Mouse (Mus musculus) neural tube, embryonic 11.5 days (tissue): ENCODE measurements around the gene Rpl27. TPM values are rescaled to one million over a fixed set of nuclear protein-coding genes. Genes with fewer than 3 reads are reported as not detected.

Source experiments
- ATAC-seq: fragments of 200-750 bp; cut with Nextera tagmentation; 2 replicates; pipeline ENCODE4 v1.8.0; 2017; ENCODE audit warnings: moderate number of reproducible peaks, mild to moderate bottlenecking, moderate TSS enrichment, moderate library complexity; ENCODE audit not compliant: insufficient read depth, low FRiP score, low TSS enrichment
- DNase-seq: peaks from one replicate; pipeline ENCODE4 v3.0.0-alpha.2; 2015; ENCODE audit warnings: low spot score
- H3K27ac ChIP-seq: fragments of 300-500 bp; sonication (generic); 2 replicates; pipeline ENCODE4 v1.5.1; 2014; ENCODE audit warnings: low read depth, mild to moderate bottlenecking, low read length
- H3K27me3 ChIP-seq: fragments of 300-500 bp; sonication (generic); 2 replicates; pipeline ENCODE4 v1.6.1; 2014; ENCODE audit warnings: mild to moderate bottlenecking, low read length, mixed read lengths; ENCODE audit not compliant: control insufficient read depth, insufficient read depth
- H3K36me3 ChIP-seq: fragments of 300-500 bp; sonication (generic); 2 replicates; pipeline ENCODE4 v1.6.1; 2014; ENCODE audit warnings: mild to moderate bottlenecking, low read length, moderate library complexity, mixed read lengths; ENCODE audit not compliant: control insufficient read depth, insufficient read depth
- H3K4me1 ChIP-seq: fragments of 300-500 bp; sonication (generic); 2 replicates; pipeline ENCODE4 v1.6.1; 2014; ENCODE audit warnings: low read length, mixed read lengths; ENCODE audit not compliant: control insufficient read depth, insufficient read depth
- H3K4me2 ChIP-seq: fragments of 300-500 bp; sonication (generic); 2 replicates; pipeline ENCODE4 v1.6.1; 2014; ENCODE audit warnings: low read depth, mild to moderate bottlenecking, moderate library complexity
- H3K4me3 ChIP-seq: fragments of 300-500 bp; sonication (generic); 2 replicates; pipeline ENCODE4 v1.5.1; 2014; ENCODE audit warnings: low read depth, low read length
- H3K9ac ChIP-seq: fragments of 300-500 bp; sonication (generic); 2 replicates; pipeline ENCODE4 v1.6.1; 2014; ENCODE audit warnings: mild to moderate bottlenecking, low read length
- H3K9me3 ChIP-seq: fragments of 300-500 bp; sonication (generic); 2 replicates; pipeline ENCODE4 v1.6.1; 2016; ENCODE audit warnings: low read length; ENCODE audit not compliant: control insufficient read depth
- WGBS: fragments of 180-500 bp; shearing (Covaris S2); extraction: QIAGEN DNeasy Blood & Tissue Kit; methylation state at CpG from one replicate; pipeline ENCODE4 v1.1.7; 2014; 5-methylcytosine and 5-hydroxymethylcytosine counted together
- polyA plus RNA-seq: library from polyadenylated mRNA; unstranded; fragments of >200 nt; fragmentation: Nextera tagmentation; extraction: Ambion mirVana; gene quantifications from 2 replicates; pipeline ENCODE4 v1.2.1, GENCODE M21; 2014

The Rpl27 gene
- polyA plus RNA-seq, 1 experiment from 2014 or later, result 389 TPM

DNA sequence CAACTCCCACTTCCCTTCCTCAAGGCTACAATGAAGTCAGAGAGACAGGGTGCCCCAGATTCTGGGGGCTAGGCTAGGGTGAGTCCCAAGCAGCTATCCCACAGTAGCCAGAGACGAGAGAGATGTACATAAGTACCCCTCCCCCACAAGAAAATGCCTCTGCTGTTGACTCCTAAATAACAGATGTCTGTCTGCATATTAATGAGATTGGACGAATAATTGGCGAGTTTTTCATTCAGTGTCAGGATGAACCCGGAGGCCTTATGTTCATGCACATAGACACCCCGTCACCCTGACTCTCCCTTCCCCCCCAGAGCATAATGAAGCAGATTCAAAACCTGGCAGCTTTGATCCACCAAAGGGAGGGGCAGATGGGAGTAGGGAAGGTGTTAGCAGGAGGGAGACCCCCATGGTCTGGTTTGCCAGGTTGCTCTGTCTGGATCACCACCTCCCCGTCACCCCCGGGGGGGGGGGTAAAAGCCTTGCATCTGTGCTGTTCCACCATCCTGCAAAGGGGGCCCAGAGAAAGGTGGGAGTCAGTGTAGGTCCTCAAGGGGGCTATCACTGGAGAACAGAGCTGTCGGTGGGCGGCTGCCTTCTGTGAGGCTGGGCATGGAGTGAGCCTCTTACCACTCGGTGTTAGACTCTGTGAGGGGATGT lies 35.6 kb downstream of the Rpl27 start:
- DNase-seq (peak; percentile 79), ATAC-seq (peak; percentile 62)
- Histone ChIP-seq H3K4me3 (no peak overlapping the region), H3K27ac (peak overlapping the region; percentile 96), H3K9ac (peak overlapping the region; percentile 37; the same call in 1 of the 2 replicates), H3K4me2 (peak overlapping the region; percentile 16; the same call in 1 of the 2 replicates), H3K27me3 (no peaks in the 10 kb centered on the region), H3K36me3 (no peaks in the 10 kb centered on the region), H3K9me3 (no peaks in the 10 kb centered on the region), H3K4me1 (peaks cover 17% of the 10 kb centered on the region)
- WGBS, result 31% methylated on average over 10 of the region's 10 CpGs

DNA sequence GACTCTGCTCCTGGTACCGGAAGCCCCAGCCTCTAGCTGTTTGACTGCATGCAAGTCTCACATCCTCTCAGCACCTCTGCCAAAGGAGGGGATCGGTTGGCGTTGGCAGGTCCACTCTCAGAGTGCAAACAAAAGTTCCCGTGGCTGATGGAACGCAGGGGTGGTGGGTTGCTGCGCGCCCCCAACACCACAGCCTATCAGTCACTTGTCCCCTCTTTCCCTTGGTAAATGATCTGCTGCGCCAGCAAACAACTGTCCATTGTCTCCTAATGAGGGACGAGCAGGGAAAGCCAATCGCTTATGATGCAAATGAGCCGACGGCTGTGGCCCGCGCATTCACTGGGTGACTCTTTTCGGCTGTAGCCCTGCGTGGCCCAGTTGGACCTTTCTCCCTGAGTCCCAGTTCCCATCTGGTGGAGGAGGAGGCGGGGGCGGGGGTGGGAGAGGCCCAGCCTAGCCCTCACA lies 37.1 kb downstream of the Rpl27 start:
- H3K27ac ChIP-seq, result peak overlapping the region; percentile 96
- peak overlapping the region; percentile 60 for H3K9ac ChIP-seq
- DNase-seq (peak; percentile 87), ATAC-seq (peak; percentile 64)
- H3K27me3 ChIP-seq, result no peaks in the 10 kb centered on the region
- WGBS, result 5% methylated on average over 18 of the region's 18 CpGs
- H3K4me1 ChIP-seq, result peaks cover 18% of the 10 kb centered on the region
- H3K4me2 ChIP-seq, result peak overlapping the region; percentile 50
- no peaks in the 10 kb centered on the region for H3K9me3 ChIP-seq
- H3K4me3 ChIP-seq, result peak overlapping the region; percentile 26
- H3K36me3 ChIP-seq, result no peaks in the 10 kb centered on the region

DNA sequence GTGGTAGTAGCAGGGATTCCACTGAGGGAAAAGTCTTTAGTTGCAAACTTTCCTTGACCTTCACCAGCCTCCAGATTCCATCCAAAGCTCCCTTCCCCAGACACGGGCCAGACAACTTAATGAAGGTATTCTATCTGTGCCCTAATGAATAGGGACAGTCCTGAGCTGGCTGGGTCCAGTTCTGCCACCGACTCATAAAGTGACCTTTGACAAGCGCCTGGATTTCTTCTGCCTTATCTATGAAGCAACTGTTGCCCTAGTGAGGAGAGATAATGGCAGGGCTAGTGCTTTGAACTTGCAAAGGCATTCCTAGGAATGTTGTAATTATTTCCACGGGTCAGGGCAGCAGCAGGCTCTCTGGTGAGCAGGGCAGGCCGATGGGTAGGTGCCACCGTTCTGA lies 38.8 kb downstream of the Rpl27 start:
- H3K9me3 ChIP-seq, result no peaks in the 10 kb centered on the region
- 73% methylated on average over 6 of the region's 6 CpGs for WGBS
- no peaks in the 10 kb centered on the region for H3K27me3 ChIP-seq
- DNase-seq (no peak), ATAC-seq (no peak)
- no peaks in the 10 kb centered on the region for H3K36me3 ChIP-seq
- H3K4me3 ChIP-seq, result no peak overlapping the region
- no peak overlapping the region for H3K4me2 ChIP-seq
- no peak overlapping the region for H3K9ac ChIP-seq
- H3K27ac ChIP-seq, result no peak overlapping the region
- peaks cover 19% of the 10 kb centered on the region for H3K4me1 ChIP-seq

DNA sequence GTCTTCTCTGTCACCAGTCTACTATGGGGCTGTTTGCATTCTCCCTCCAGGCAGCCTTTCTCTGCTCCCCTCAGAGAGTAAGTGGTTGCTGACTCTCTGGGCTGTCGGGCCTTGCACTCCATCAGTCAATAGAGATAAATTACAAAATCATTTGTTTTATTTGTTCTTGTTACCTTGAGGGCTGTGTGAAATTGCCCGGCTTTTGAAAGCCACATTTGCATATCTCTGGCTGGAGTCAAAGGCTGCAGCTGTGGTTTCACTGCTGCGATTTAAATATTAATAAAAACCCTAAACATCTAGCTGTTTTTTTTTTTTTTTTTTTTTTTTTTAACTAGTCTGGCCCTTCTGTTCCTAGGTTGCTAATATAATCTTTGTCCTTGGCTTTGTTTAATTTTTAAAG lies 41.7 kb downstream of the Rpl27 start:
- H3K4me1 ChIP-seq, result peaks cover 14% of the 10 kb centered on the region
- H3K4me2 ChIP-seq, result no peak overlapping the region
- no peaks in the 10 kb centered on the region for H3K9me3 ChIP-seq
- no peaks in the 10 kb centered on the region for H3K27me3 ChIP-seq
- peak; percentile 45 for DNase-seq
- 28% methylated on average over 3 of the region's 3 CpGs for WGBS
- no peak overlapping the region for H3K9ac ChIP-seq
- peak overlapping the region; percentile 15; the same call in 1 of the 2 replicates for H3K27ac ChIP-seq
- ATAC-seq, result peak; percentile 62
- no peaks in the 10 kb centered on the region for H3K36me3 ChIP-seq
- H3K4me3 ChIP-seq, result no peak overlapping the region

DNA sequence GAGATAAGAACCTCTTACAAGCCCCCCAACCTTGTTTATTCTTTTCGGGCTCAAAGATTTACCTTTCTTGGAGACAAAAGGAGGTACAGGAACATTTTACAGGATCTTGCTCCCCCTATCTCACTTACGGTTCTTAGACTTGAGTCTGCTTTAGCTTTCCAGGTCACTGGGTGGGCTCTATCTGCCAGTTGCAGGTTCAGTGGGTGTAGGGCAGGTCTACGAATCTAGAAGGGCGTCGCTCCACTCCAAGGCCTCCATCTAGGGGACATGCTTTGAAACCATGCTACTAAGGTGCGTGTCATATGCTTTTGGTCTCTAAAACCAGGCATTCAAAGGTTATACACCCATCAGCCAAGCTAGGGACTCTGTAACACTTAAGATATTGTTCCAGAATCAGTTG lies 42.1 kb downstream of the Rpl27 start:
- 79% methylated on average over 6 of the region's 6 CpGs for WGBS
- no peaks in the 10 kb centered on the region for H3K9me3 ChIP-seq
- H3K4me1 ChIP-seq, result peaks cover 9% of the 10 kb centered on the region
- H3K9ac ChIP-seq, result no peak overlapping the region
- no peak overlapping the region for H3K4me2 ChIP-seq
- H3K27me3 ChIP-seq, result no peaks in the 10 kb centered on the region
- H3K36me3 ChIP-seq, result no peaks in the 10 kb centered on the region
- ATAC-seq (no peak), DNase-seq (no peak)
- no peak overlapping the region for H3K4me3 ChIP-seq
- H3K27ac ChIP-seq, result peak overlapping the region; percentile 15; the same call in 1 of the 2 replicates

DNA sequence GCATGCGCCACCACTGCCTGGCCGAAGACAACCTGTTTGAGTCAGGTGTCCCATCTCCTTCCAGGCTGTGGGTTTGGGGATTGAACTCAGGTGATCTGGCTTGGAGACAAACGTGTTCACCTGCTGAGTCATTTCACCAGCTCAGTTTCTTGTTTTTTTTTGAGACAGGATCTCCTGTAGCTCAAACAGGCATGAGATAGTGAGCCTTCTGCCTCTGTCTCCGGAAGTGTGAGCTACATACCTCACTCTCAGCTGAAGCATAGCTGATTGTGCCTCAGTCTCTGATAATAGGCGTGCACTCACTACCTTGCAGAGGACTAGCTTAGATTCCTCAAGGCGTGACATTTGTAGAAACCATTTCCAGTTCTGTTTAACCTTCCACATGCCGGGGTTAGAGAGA lies 42.7 kb downstream of the Rpl27 start:
- ATAC-seq (no peak), DNase-seq (no peak)
- WGBS, result 86% methylated on average over 7 of the region's 7 CpGs
- H3K27me3 ChIP-seq, result no peaks in the 10 kb centered on the region
- H3K4me1 ChIP-seq, result peaks cover 6% of the 10 kb centered on the region; the same call in 1 of the 2 replicates
- no peak overlapping the region for H3K9ac ChIP-seq
- H3K9me3 ChIP-seq, result no peaks in the 10 kb centered on the region
- no peak overlapping the region for H3K4me3 ChIP-seq
- H3K27ac ChIP-seq, result no peak overlapping the region
- no peaks in the 10 kb centered on the region for H3K36me3 ChIP-seq
- H3K4me2 ChIP-seq, result no peak overlapping the region

DNA sequence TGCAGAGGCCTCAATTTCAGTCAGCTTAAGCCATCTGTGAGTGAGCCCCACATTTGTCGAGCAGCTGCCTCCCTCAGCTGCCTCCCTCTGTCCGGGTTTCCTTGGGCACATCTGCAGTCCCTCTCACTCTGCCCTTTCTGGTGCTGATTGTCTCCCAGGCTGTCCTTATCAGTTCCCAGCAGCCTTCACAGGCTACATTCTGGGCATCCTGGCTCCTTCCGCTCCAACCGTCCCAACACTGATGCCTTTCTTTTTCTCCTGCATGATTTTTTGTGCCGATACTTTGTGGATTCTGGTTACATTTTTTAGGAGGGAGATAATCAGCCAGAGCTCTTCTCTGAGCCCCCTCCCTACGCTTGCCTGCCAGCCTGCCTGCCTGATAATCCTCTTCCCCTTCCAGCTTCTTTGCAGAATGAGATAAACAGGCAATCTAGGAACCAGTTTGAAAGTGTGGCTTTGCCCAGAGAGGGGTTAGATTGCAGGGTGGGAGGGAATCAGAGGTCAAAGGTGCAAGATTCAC lies 43.5 kb downstream of the Rpl27 start:
- WGBS, result 69% methylated on average over 6 of the region's 6 CpGs
- ATAC-seq (no peak), DNase-seq (no peak)

DNA sequence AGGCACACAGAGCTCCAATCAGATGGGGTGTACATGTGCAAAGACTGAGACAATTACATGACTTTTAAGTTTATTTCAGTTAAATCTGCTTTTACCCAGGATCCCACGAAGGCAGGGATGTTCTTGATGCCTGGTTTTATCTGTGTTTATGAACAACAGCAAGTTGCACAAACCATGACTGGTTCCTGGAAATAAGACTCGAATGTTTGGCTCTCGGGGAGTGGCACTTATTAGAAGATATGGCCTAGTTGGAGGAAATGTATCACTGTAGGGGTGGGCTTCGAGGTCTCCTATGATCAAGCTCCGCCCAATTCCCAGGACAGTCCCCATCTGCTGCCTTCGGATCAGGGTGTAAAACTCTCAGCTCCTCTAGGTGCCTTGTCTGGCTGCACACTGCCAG lies 44.0 kb downstream of the Rpl27 start:
- no peak overlapping the region for H3K27ac ChIP-seq
- DNase-seq (no peak), ATAC-seq (no peak)
- H3K4me3 ChIP-seq, result no peak overlapping the region
- H3K4me1 ChIP-seq, result 0 out of 2 replicates have a peak, but pooled peaks cover 2% of the 10 kb centered on the region
- no peak overlapping the region for H3K4me2 ChIP-seq
- WGBS, result 72% methylated on average over 6 of the region's 6 CpGs
- no peaks in the 10 kb centered on the region for H3K27me3 ChIP-seq
- H3K36me3 ChIP-seq, result no peaks in the 10 kb centered on the region
- no peak overlapping the region for H3K9ac ChIP-seq
- no peaks in the 10 kb centered on the region for H3K9me3 ChIP-seq

More for the DNA sequence above, 43.5 kb downstream of the Rpl27 start:
- H3K36me3 ChIP-seq, result no peaks in the 10 kb centered on the region
- no peak overlapping the region for H3K4me2 ChIP-seq
- H3K9me3 ChIP-seq, result no peaks in the 10 kb centered on the region
- no peaks in the 10 kb centered on the region for H3K27me3 ChIP-seq
- H3K4me3 ChIP-seq, result no peak overlapping the region
- 0 out of 2 replicates have a peak, but pooled peaks cover 2% of the 10 kb centered on the region for H3K4me1 ChIP-seq
- H3K9ac ChIP-seq, result no peak overlapping the region
- 0 out of 2 replicates have a peak overlapping the region, but pooled peaks have one; percentile 29 for H3K27ac ChIP-seq
